Mouse (Mus musculus) MEL (cell line): Measurements from ENCODE around the gene Prpf18. TPM values are rescaled to one million over a fixed set of nuclear protein-coding genes. Genes with fewer than 3 reads are reported as not detected.

ENCODE experiments used
- DNase-seq: peaks from one replicate; pipeline ENCODE4 v3.0.0; 2011; ENCODE audit warnings: low read depth, low spot score
- H3K27ac ChIP-seq: 2 replicates; pipeline ENCODE4 v1.5.1; 2012; ENCODE audit warnings: low read depth, mild to moderate bottlenecking, control low read depth, low read length, moderate library complexity; ENCODE audit not compliant: control insufficient read depth
- H3K27me3 ChIP-seq, 2 experiments: fragments of 150-350 bp in 1 of 2; sonication (generic) in 1 of 2; 2 replicates each; pipeline ENCODE4 v1.6.1; 2012; ENCODE audit warnings: low read length in 2 of 2, mild to moderate bottlenecking in 2 of 2, improper control_type of control experiment in 1 of 2, moderate library complexity in 1 of 2; ENCODE audit not compliant: insufficient read depth in 2 of 2, control insufficient read depth in 1 of 2
- H3K36me3 ChIP-seq, 2 experiments: 2 replicates each; pipeline ENCODE4 v1.6.1; 2012 to 2014; ENCODE audit warnings: low read length in 2 of 2, improper control_type of control experiment in 1 of 2, inconsistent platforms in 1 of 2, mild to moderate bottlenecking in 1 of 2; ENCODE audit not compliant: insufficient read depth in 2 of 2, control insufficient read depth in 1 of 2
- H3K4me1 ChIP-seq, 2 experiments: fragments of 150-350 bp in 1 of 2; sonication (generic) in 1 of 2; 2 replicates each; pipeline ENCODE4 v1.6.1; 2012; ENCODE audit warnings: low read length in 2 of 2, improper control_type of control experiment in 1 of 2, mild to moderate bottlenecking in 1 of 2; ENCODE audit not compliant: insufficient read depth in 2 of 2, control insufficient read depth in 1 of 2
- H3K4me3 ChIP-seq, 2 experiments: fragments of 150-350 bp in 1 of 2; sonication (generic) in 1 of 2; 2 replicates each; pipeline ENCODE4 v1.5.1; 2012; ENCODE audit warnings: low read depth in 2 of 2, low read length in 2 of 2, mild to moderate bottlenecking in 2 of 2, moderate library complexity in 2 of 2, control low read depth in 1 of 2, improper control_type of control experiment in 1 of 2; ENCODE audit not compliant: control insufficient read depth in 1 of 2, insufficient read depth in 1 of 2
- H3K79me2 ChIP-seq: 2 replicates; pipeline ENCODE4 v1.6.1; 2012; ENCODE audit warnings: mild to moderate bottlenecking, low read length, moderate library complexity; ENCODE audit not compliant: control insufficient read depth, poor library complexity, insufficient read depth
- H3K9ac ChIP-seq: 2 replicates; pipeline ENCODE4 v1.6.1; 2012; ENCODE audit warnings: low read depth, mild to moderate bottlenecking, control low read depth, low read length, moderate library complexity; ENCODE audit not compliant: control insufficient read depth, poor library complexity, severe bottlenecking
- H3K9me3 ChIP-seq: fragments of 150-350 bp; sonication (generic); replicated peaks from 2 replicates; pipeline ENCODE4 v1.6.1; 2012; ENCODE audit warnings: mild to moderate bottlenecking, low read length, improper control_type of control experiment, moderate library complexity; ENCODE audit not compliant: insufficient read depth
- CHD2 ChIP-seq: IDR thresholded peaks from 2 replicates; pipeline ENCODE4 v1.6.1; 2011; ENCODE audit warnings: low read length, improper control_type of control experiment
- E2F4 ChIP-seq: IDR thresholded peaks from 2 replicates; pipeline ENCODE4 v1.6.1; 2011; ENCODE audit warnings: low read depth, low read length, improper control_type of control experiment, borderline replicate concordance
- ELF1 ChIP-seq: IDR thresholded peaks from 2 replicates; pipeline ENCODE4 v1.6.1; 2014; ENCODE audit warnings: low read depth, mild to moderate bottlenecking, inconsistent platforms, low read length, improper control_type of control experiment, moderate library complexity
- EP300 ChIP-seq, 2 experiments: IDR thresholded peaks; 2 replicates each; pipeline ENCODE4 v1.6.1; 2011; ENCODE audit warnings: improper control_type of control experiment in 2 of 2, low read length in 2 of 2, low read depth in 1 of 2, mild to moderate bottlenecking in 1 of 2
- ETS1 ChIP-seq: IDR thresholded peaks from 2 replicates; pipeline ENCODE4 v1.6.1; 2012; ENCODE audit warnings: low read depth, mild to moderate bottlenecking, inconsistent platforms, low read length, improper control_type of control experiment, moderate library complexity
- HCFC1 ChIP-seq: IDR thresholded peaks from 2 replicates; pipeline ENCODE4 v1.6.1; 2012; ENCODE audit warnings: low read depth, mild to moderate bottlenecking, inconsistent platforms, low read length, improper control_type of control experiment, moderate library complexity
- KAT2A ChIP-seq: conservative IDR thresholded peaks from 2 replicates; pipeline ENCODE4 v1.6.1; 2012; ENCODE audit warnings: low read depth, low read length, improper control_type of control experiment, inconsistent platforms
- MAX ChIP-seq: IDR thresholded peaks from 2 replicates; pipeline ENCODE4 v1.6.1; 2011; ENCODE audit warnings: low read length, improper control_type of control experiment
- MAZ ChIP-seq: IDR thresholded peaks from 2 replicates; pipeline ENCODE4 v1.6.1; 2012; ENCODE audit warnings: low read depth, mild to moderate bottlenecking, inconsistent platforms, low read length, improper control_type of control experiment
- MXI1 ChIP-seq: IDR thresholded peaks from 2 replicates; pipeline ENCODE4 v1.6.1; 2011; ENCODE audit warnings: mild to moderate bottlenecking, low read depth, low read length, improper control_type of control experiment
- NELFE ChIP-seq: IDR thresholded peaks from 2 replicates; pipeline ENCODE4 v1.6.1; 2011; ENCODE audit warnings: low read depth, low read length, improper control_type of control experiment
- NRF1 ChIP-seq: IDR thresholded peaks from 2 replicates; pipeline ENCODE4 v1.6.1; 2014; ENCODE audit warnings: low read depth, mild to moderate bottlenecking, inconsistent platforms, low read length, improper control_type of control experiment, moderate library complexity; ENCODE audit not compliant: poor library complexity, insufficient read depth, severe bottlenecking
- POLR2AphosphoS2 ChIP-seq: IDR thresholded peaks from 2 replicates; pipeline ENCODE4 v1.6.1; 2011; ENCODE audit warnings: low read length, improper control_type of control experiment
- POLR2AphosphoS5 ChIP-seq: IDR thresholded peaks from 2 replicates; pipeline ENCODE4 v1.6.1; 2012; ENCODE audit warnings: low read depth, borderline replicate concordance, mild to moderate bottlenecking, inconsistent platforms, low read length, moderate library complexity, mixed read lengths
- RAD21 ChIP-seq: IDR thresholded peaks from 2 replicates; pipeline ENCODE4 v1.6.1; 2011; ENCODE audit warnings: mild to moderate bottlenecking, low read depth, low read length, improper control_type of control experiment
- RCOR1 ChIP-seq: IDR thresholded peaks from 2 replicates; pipeline ENCODE4 v1.6.1; 2012; ENCODE audit warnings: low read depth, mild to moderate bottlenecking, inconsistent platforms, low read length, improper control_type of control experiment
- SIN3A ChIP-seq: IDR thresholded peaks from 2 replicates; pipeline ENCODE4 v1.6.1; 2012; ENCODE audit warnings: low read length, improper control_type of control experiment, inconsistent platforms
- SMC3 ChIP-seq: IDR thresholded peaks from 2 replicates; pipeline ENCODE4 v1.6.1; 2011; ENCODE audit warnings: low read depth, low read length, improper control_type of control experiment
- TAL1 ChIP-seq: IDR thresholded peaks from 2 replicates; pipeline ENCODE4 v1.6.1; 2012; ENCODE audit warnings: mild to moderate bottlenecking, inconsistent platforms, low read length, moderate library complexity, mixed read lengths
- TBP ChIP-seq: IDR thresholded peaks from 2 replicates; pipeline ENCODE4 v1.8.0; 2011; ENCODE audit warnings: low read depth, low read length, improper control_type of control experiment
- UBTF ChIP-seq: IDR thresholded peaks from 2 replicates; pipeline ENCODE4 v1.6.1; 2012; ENCODE audit warnings: low read depth, mild to moderate bottlenecking, inconsistent platforms, low read length, improper control_type of control experiment, moderate library complexity, borderline replicate concordance; ENCODE audit not compliant: insufficient read depth
- ZC3H11A ChIP-seq: IDR thresholded peaks from 2 replicates; pipeline ENCODE4 v1.6.1; 2012; ENCODE audit warnings: low read depth, mild to moderate bottlenecking, inconsistent platforms, low read length, improper control_type of control experiment
- ZMIZ1 ChIP-seq: IDR thresholded peaks from 2 replicates; pipeline ENCODE4 v1.6.1; 2012; ENCODE audit warnings: low read depth, mild to moderate bottlenecking, inconsistent platforms, low read length, improper control_type of control experiment, moderate library complexity
- polyA plus RNA-seq, 2 experiments: library from polyadenylated mRNA; stranded (reverse) in 1 of 2; unstranded in 1 of 2; fragments of >175 nt in 1 of 2; fragments of >200 nt in 1 of 2; gene quantifications; 2 replicates each; pipeline versions ENCODE4 v1.2.1 to v1.2.4; 2012; ENCODE audit warnings: low replicate concordance in 2 of 2, low read depth in 1 of 2; ENCODE audit not compliant: insufficient read length in 2 of 2, insufficient read depth in 1 of 2, missing spikeins in 1 of 2
- total RNA-seq: library from RNA; depleted of rRNA; stranded (reverse); fragments of 300-350 nt; gene quantifications from 2 replicates; pipeline ENCODE4 v1.2.3, GENCODE M21; 2012

Prpf18 gene
- total and polyA plus RNA-seq, 3 experiments = 26.3 to 31.2 TPM; not detected in 1

DNA sequence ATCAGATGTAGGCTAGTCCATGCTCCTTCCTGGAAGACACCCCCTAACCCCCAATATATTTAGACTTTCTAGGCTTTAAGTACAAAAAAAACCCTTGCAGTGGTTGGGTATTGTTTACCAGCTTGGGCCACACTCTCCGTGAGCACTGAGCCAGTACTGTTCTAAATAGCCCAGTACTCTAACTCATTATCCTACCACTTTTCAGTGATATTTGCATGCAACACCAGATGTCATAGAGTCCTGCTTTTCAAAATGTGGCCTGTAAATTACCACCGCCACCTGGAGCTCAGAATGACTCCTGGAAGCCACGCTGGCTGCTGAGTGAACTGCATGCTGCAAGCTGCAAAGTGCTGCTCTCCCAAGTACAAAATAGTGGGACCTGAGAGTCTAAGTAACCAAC, 43.7 kb downstream of the Prpf18 start:
- peaks cover 0 to 18% of the 10 kb centered on the region in 2 experiments; a peak in 2 of 4 replicates for H3K36me3 ChIP-seq
- no peaks in the 10 kb centered on the region for H3K79me2 ChIP-seq
- no peak overlapping the region for H3K4me3 ChIP-seq
- H3K4me1 ChIP-seq = no peaks in the 10 kb centered on the region
- TF ChIP-seq E2F4 = no peak
- no peak for TF ChIP-seq RCOR1
- no peak for TF ChIP-seq RAD21
- TF ChIP-seq ZC3H11A = no peak
- TF ChIP-seq MAZ = no peak
- TF ChIP-seq HCFC1 = no peak
- no peak for TF ChIP-seq TAL1
- no peak for TF ChIP-seq CHD2
- TF ChIP-seq TBP = no peak
- TF ChIP-seq UBTF = no peak
- no peak for TF ChIP-seq SIN3A
- no peak for TF ChIP-seq ELF1
- TF ChIP-seq ETS1 = no peak
- TF ChIP-seq EP300 (IDR thresholded peaks at IDR 0.05; ENCODE audit: low read depth in 1 of 2, low read length in 2 of 2) = no peak
- TF ChIP-seq MXI1 = no peak
- no peak for TF ChIP-seq MAX
- no peak for TF ChIP-seq KAT2A
- H3K27ac ChIP-seq = no peak overlapping the region
- no peak for DNase-seq
- no peak overlapping the region for H3K9ac ChIP-seq
- no peaks in the 10 kb centered on the region for H3K27me3 ChIP-seq
- H3K9me3 ChIP-seq = no peaks in the 10 kb centered on the region

DNA sequence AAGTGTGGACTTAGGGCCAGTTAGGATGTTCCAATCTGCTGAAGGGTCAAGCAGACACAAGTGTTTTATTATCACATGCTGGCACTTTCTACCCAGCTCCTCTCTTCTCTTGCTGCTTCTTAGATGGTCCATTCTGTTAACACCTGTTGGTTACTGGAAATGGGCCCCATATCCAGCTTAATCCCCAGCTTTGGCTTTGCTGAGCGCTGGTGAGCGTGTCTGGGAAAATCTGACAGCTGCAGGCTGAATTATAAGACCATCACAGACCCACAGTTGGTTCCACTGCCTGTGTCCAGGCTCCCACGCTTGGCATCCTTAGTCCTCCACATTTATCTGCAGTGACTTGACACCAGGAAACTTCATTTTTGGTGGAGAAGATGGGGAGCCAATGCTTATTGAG, 45.4 kb downstream of the Prpf18 start:
- Histone ChIP-seq H3K9ac (no peak overlapping the region), H3K4me1 (no peaks in the 10 kb centered on the region), H3K9me3 (no peaks in the 10 kb centered on the region), H3K27ac (no peak overlapping the region), H3K79me2 (no peaks in the 10 kb centered on the region), H3K27me3 (no peaks in the 10 kb centered on the region), H3K4me3 (no peak overlapping the region), H3K36me3 (peaks cover 0 to 17% of the 10 kb centered on the region in 2 experiments; a peak in 1 of 4 replicates)
- no peak for DNase-seq
- TF ChIP-seq MXI1 (no peak), ZC3H11A (no peak), UBTF (no peak), NRF1 (no peak), TAL1 (no peak), ZMIZ1 (no peak), RCOR1 (no peak), POLR2AphosphoS2 (no peak), ELF1 (no peak), NELFE (no peak), POLR2AphosphoS5 (no peak), SMC3 (no peak)
